Mouse (Mus musculus) forebrain, postnatal 0 days (tissue): ENCODE data around the gene Cdt1. TPM values are rescaled to one million over a fixed set of nuclear protein-coding genes. Genes with fewer than 3 reads are reported as not detected.

ENCODE experiments used
- ATAC-seq: fragments of 200-750 bp; cut with Nextera tagmentation; 2 replicates; pipeline ENCODE4 v1.8.0; 2017; ENCODE audit warnings: mild to moderate bottlenecking, moderate library complexity
- DNase-seq: peaks from one replicate; pipeline ENCODE4 v3.0.0-alpha.2; 2015
- H3K27ac ChIP-seq: fragments of 300-500 bp; sonication (generic); 2 replicates; pipeline ENCODE4 v1.5.1; 2014; ENCODE audit warnings: low read depth, mild to moderate bottlenecking, antibody characterized with exemption, low read length, moderate library complexity, mixed read lengths
- H3K27me3 ChIP-seq: fragments of 300-500 bp; sonication (generic); 2 replicates; pipeline ENCODE4 v1.6.1; 2014; ENCODE audit warnings: mild to moderate bottlenecking, low read length, mixed read lengths; ENCODE audit not compliant: insufficient read depth
- H3K36me3 ChIP-seq: fragments of 300-500 bp; sonication (generic); 2 replicates; pipeline ENCODE4 v1.6.1; 2014; ENCODE audit warnings: mild to moderate bottlenecking, moderate library complexity; ENCODE audit not compliant: insufficient read depth
- H3K4me1 ChIP-seq: fragments of 300-500 bp; sonication (generic); 2 replicates; pipeline ENCODE4 v1.6.1; 2014; ENCODE audit warnings: antibody characterized with exemption; ENCODE audit not compliant: insufficient read depth
- H3K4me2 ChIP-seq: fragments of 300-500 bp; sonication (generic); 2 replicates; pipeline ENCODE4 v1.6.1; 2014; ENCODE audit warnings: low read depth, mild to moderate bottlenecking, moderate library complexity
- H3K4me3 ChIP-seq: fragments of 300-500 bp; sonication (generic); 2 replicates; pipeline ENCODE4 v1.5.1; 2014; ENCODE audit warnings: low read depth, low read length, mixed read lengths
- H3K9ac ChIP-seq: fragments of 300-500 bp; sonication (generic); 2 replicates; pipeline ENCODE4 v1.6.1; 2014; ENCODE audit warnings: mild to moderate bottlenecking
- H3K9me3 ChIP-seq: fragments of 300-500 bp; sonication (generic); 2 replicates; pipeline ENCODE4 v1.6.1; 2016; ENCODE audit warnings: low read length
- CTCF ChIP-seq: sonication (generic); IDR thresholded peaks from 2 replicates; pipeline ENCODE4 v1.5.1; 2016; ENCODE audit warnings: antibody characterized with exemption, control low read depth, low read depth
- WGBS: fragments of 180-500 bp; shearing (Covaris S2); extraction: QIAGEN DNeasy Blood & Tissue Kit; methylation state at CpG from one replicate; pipeline ENCODE4 v1.1.7; 2014; 5-methylcytosine and 5-hydroxymethylcytosine counted together
- polyA plus RNA-seq: library from polyadenylated mRNA; unstranded; fragments of >200 nt; fragmentation: Nextera tagmentation; extraction: Ambion mirVana; gene quantifications from 2 replicates; pipeline ENCODE4 v1.2.1, GENCODE M21; 2015
- total RNA-seq: library from RNA; depleted of rRNA; stranded (reverse); fragments of >200 nt; gene quantifications from 2 replicates; pipeline ENCODE4 v1.2.3, GENCODE M21; 2014

Cdt1 gene
- total and polyA plus RNA-seq, 2 experiments from 2014 or later, result 6.1 to 14.9 TPM

GRCm38 (mm10) chr8:122550234-122550994 is 17.4 kb upstream of the Cdt1 start:
- peak; percentile 35 for DNase-seq
- H3K27ac ChIP-seq, result no peak overlapping the region; the same call in 1 of the 2 replicates
- 0 out of 2 replicates have a peak, but pooled peaks have one; percentile 16 for ATAC-seq
- WGBS, result 6% methylated on average over 46 of the region's 52 CpGs
- H3K4me2 ChIP-seq, result peak overlapping the region; percentile 88
- peak overlapping the region; percentile 56 for H3K9ac ChIP-seq
- peaks cover 15% of the 10 kb centered on the region for H3K27me3 ChIP-seq
- no peaks in the 10 kb centered on the region for H3K9me3 ChIP-seq
- TF ChIP-seq CTCF, result no peak
- H3K4me3 ChIP-seq, result peak overlapping the region; percentile 54
- no peaks in the 10 kb centered on the region for H3K4me1 ChIP-seq
- H3K36me3 ChIP-seq, result no peaks in the 10 kb centered on the region

GRCm38 (mm10) chr8:122550995-122551264 is 16.9 kb upstream of the Cdt1 start:
- no peak for TF ChIP-seq CTCF
- Histone ChIP-seq H3K36me3 (no peaks in the 10 kb centered on the region), H3K27me3 (peaks cover 15% of the 10 kb centered on the region), H3K4me1 (no peaks in the 10 kb centered on the region), H3K9me3 (no peaks in the 10 kb centered on the region), H3K27ac (0 out of 2 replicates have a peak overlapping the region, but pooled peaks have one; percentile 15), H3K4me2 (peak overlapping the region; percentile 88), H3K4me3 (peak overlapping the region; percentile 54), H3K9ac (peak overlapping the region; percentile 56)
- DNase-seq (no peak), ATAC-seq (peak; percentile 14; the same call in 1 of the 2 replicates)
- 4% methylated on average over 21 of the region's 43 CpGs for WGBS

- WGBS, result 12% methylated on average over 56 of the region's 56 CpGs
- H3K27me3 ChIP-seq, result peaks cover 15% of the 10 kb centered on the region
- TF ChIP-seq CTCF, result peak; percentile 93
Observed at GRCm38 (mm10) chr8:122551265-122552051, 16.4 kb upstream of the Cdt1 start, which contains the start of gene Piezo1. Gene Piezo1, minus strand, starts transcription at chr8:122551329.

GRCm38 (mm10) chr8:122554786-122555185 is 13.0 kb upstream of the Cdt1 start:
- 55% methylated on average over 6 of the region's 6 CpGs for WGBS
- Histone ChIP-seq H3K9ac (no peak overlapping the region), H3K9me3 (no peaks in the 10 kb centered on the region), H3K27me3 (peaks cover 11% of the 10 kb centered on the region), H3K4me1 (no peaks in the 10 kb centered on the region), H3K4me2 (no peak overlapping the region), H3K36me3 (no peaks in the 10 kb centered on the region), H3K4me3 (no peak overlapping the region), H3K27ac (no peak overlapping the region)
- ATAC-seq (peak; percentile 39; the same call in 1 of the 2 replicates), DNase-seq (peak; percentile 87)
- no peak for TF ChIP-seq CTCF

More at GRCm38 (mm10) chr8:122551265-122552051, 16.4 kb upstream of the Cdt1 start, which contains the start of gene Piezo1:
- peak; percentile 55 for ATAC-seq
- no peaks in the 10 kb centered on the region for H3K4me1 ChIP-seq
- peak within 1 kb of the TSS; percentile 54 for H3K4me3 ChIP-seq
- peak within 1 kb of the TSS; percentile 88 for H3K4me2 ChIP-seq
- peak; percentile 71 for DNase-seq
- no peaks in the 10 kb centered on the region for H3K9me3 ChIP-seq
- H3K9ac ChIP-seq, result peak within 1 kb of the TSS; percentile 56
- H3K27ac ChIP-seq, result peak within 1 kb of the TSS; percentile 15; the same call in 1 of the 2 replicates
- no peaks in the 10 kb centered on the region for H3K36me3 ChIP-seq

GRCm38 (mm10) chr8:122556030-122557009 is 11.5 kb upstream of the Cdt1 start:
- ATAC-seq, result peak; percentile 60
- Histone ChIP-seq H3K4me1 (no peaks in the 10 kb centered on the region), H3K9me3 (no peaks in the 10 kb centered on the region), H3K4me2 (no peak overlapping the region), H3K4me3 (no peak overlapping the region), H3K27ac (no peak overlapping the region), H3K27me3 (peaks cover 8% of the 10 kb centered on the region), H3K9ac (no peak overlapping the region), H3K36me3 (no peaks in the 10 kb centered on the region)
- 69% methylated on average over 12 of the region's 12 CpGs for WGBS
- no peak for DNase-seq
- TF ChIP-seq CTCF, result no peak
